Mouse (Mus musculus) neural tube, embryonic 13.5 days (tissue): ENCODE results near the gene Axin1. TPM values are rescaled to one million over a fixed set of nuclear protein-coding genes. Genes with fewer than 3 reads are reported as not detected.

Source experiments
- ATAC-seq: fragments of 200-750 bp; cut with Nextera tagmentation; 2 replicates; pipeline ENCODE4 v1.8.0; 2017; ENCODE audit warnings: low read depth, mild to moderate bottlenecking, moderate TSS enrichment, moderate library complexity
- H3K27ac ChIP-seq: fragments of 300-500 bp; sonication (generic); replicated peaks from 2 replicates; pipeline ENCODE4 v1.5.1; 2015; ENCODE audit warnings: moderate library complexity, mild to moderate bottlenecking, inconsistent platforms
- H3K27me3 ChIP-seq: fragments of 300-500 bp; sonication (generic); 2 replicates; pipeline ENCODE4 v1.6.1; 2015; ENCODE audit warnings: mild to moderate bottlenecking, inconsistent platforms
- H3K36me3 ChIP-seq: fragments of 300-500 bp; sonication (generic); 2 replicates; pipeline ENCODE4 v1.6.1; 2015; ENCODE audit warnings: mild to moderate bottlenecking, inconsistent platforms
- H3K4me1 ChIP-seq: fragments of 300-500 bp; sonication (generic); replicated peaks from 2 replicates; pipeline ENCODE4 v1.6.1; 2015; ENCODE audit warnings: inconsistent platforms
- H3K4me2 ChIP-seq: fragments of 300-500 bp; sonication (generic); 2 replicates; pipeline ENCODE4 v1.6.1; 2015; ENCODE audit warnings: inconsistent platforms, mild to moderate bottlenecking, moderate library complexity
- H3K4me3 ChIP-seq: fragments of 300-500 bp; sonication (generic); 2 replicates; pipeline ENCODE4 v1.5.1; 2015; ENCODE audit warnings: mild to moderate bottlenecking, inconsistent platforms
- H3K9ac ChIP-seq: fragments of 300-500 bp; sonication (generic); 2 replicates; pipeline ENCODE4 v1.6.1; 2015; ENCODE audit warnings: moderate library complexity, mild to moderate bottlenecking, inconsistent platforms
- H3K9me3 ChIP-seq: fragments of 300-500 bp; sonication (generic); 2 replicates; pipeline ENCODE4 v1.6.1; 2016; ENCODE audit warnings: inconsistent platforms
- WGBS: fragments of 180-500 bp; shearing (Covaris S2); methylation state at CpG from one replicate; pipeline ENCODE4 v1.1.7; 2015; 5-methylcytosine and 5-hydroxymethylcytosine counted together
- polyA plus RNA-seq: library from polyadenylated mRNA; unstranded; fragments of >200 nt; fragmentation: Nextera tagmentation; extraction: Ambion mirVana; gene quantifications from 2 replicates; pipeline ENCODE4 v1.2.1, GENCODE M21; 2015

The Axin1 gene
- polyA plus RNA-seq, 1 experiment from 2014 or later = 11.6 TPM

DNA sequence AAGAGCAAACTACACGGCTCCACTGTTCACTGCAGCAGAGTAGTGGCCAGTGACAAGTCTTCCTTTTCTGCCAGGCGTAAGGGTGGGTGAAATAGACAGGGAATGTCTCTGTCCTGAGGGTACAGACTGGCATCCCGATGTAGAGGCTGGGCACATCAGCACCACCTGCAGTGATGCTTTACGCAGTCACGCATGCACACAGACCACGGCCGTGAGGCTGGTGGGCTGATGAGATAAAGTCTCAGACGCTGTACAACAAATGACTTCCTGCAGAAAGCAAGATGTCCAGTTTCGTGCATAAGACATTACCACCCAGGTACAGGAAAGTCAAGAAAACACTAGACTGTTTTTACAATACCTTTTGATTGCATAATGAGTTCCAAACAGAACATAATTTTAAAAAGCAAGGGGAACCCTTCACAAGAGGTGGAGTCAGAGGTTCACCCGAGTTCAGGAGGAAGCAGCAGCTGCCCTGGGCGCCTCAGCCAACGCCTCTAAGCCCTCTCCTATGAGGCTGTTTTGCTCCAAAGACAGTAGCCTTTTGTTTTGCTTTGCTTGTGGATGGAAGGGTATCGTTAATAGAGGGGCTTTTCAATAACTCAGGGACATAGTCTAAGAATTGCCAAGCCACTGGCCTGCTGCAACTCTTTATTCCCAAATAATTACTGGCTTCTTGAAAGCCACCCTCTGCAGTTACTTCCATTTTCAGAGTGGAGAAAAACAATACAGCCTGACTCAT lies 96.8 kb downstream of the Axin1 start:
- Histone ChIP-seq H3K9me3 (no peaks in the 10 kb centered on the region), H3K9ac (no peak overlapping the region)

GRCm38 (mm10) chr17:26237667-26238066 lies 99.2 kb downstream of the Axin1 start:
- H3K9ac ChIP-seq = no peak overlapping the region
- WGBS = 92% methylated on average over 10 of the region's 10 CpGs
- peaks cover 24% of the 10 kb centered on the region for H3K4me1 ChIP-seq
- no peak overlapping the region for H3K4me2 ChIP-seq
- no peak overlapping the region for H3K27ac ChIP-seq
- no peaks in the 10 kb centered on the region for H3K27me3 ChIP-seq
- ATAC-seq = no peak
- no peaks in the 10 kb centered on the region for H3K9me3 ChIP-seq
- H3K4me3 ChIP-seq = no peak overlapping the region
- 0 out of 2 replicates have a peak, but pooled peaks cover 3% of the 10 kb centered on the region for H3K36me3 ChIP-seq

More for the DNA sequence above, 96.8 kb downstream of the Axin1 start:
- Histone ChIP-seq H3K4me1 (peaks cover 14% of the 10 kb centered on the region), H3K27ac (peak overlapping the region; percentile 55), H3K4me2 (no peak overlapping the region), H3K36me3 (0 out of 2 replicates have a peak, but pooled peaks cover 7% of the 10 kb centered on the region), H3K27me3 (no peaks in the 10 kb centered on the region), H3K4me3 (no peak overlapping the region)
- 44% methylated on average over 13 of the region's 13 CpGs for WGBS
- ATAC-seq = no peak

DNA sequence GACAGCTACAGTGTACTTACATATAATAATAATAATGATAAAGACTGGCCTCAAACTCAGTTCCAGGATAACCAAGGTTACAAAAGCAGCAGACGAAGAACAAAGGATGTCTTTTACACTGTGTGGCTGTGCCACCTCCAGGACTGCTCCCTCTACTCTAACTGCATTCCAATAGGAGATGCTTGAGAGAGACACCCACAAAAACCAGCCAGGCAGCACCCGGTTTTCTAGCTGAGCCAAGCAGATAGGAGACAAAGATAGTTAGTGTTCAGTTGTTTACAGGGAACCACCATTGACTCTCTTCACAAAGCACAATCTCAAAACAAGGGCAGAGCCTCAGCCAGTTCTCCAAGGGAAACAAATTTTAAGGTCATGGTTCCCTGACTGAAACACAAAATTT lies 101.1 kb downstream of the Axin1 start:
- WGBS = 76% methylated on average over 2 of the region's 2 CpGs
- Histone ChIP-seq H3K4me3 (no peak overlapping the region), H3K4me2 (no peak overlapping the region), H3K36me3 (no peaks in the 10 kb centered on the region), H3K9me3 (no peaks in the 10 kb centered on the region), H3K9ac (no peak overlapping the region), H3K4me1 (peaks cover 36% of the 10 kb centered on the region), H3K27me3 (no peaks in the 10 kb centered on the region), H3K27ac (no peak overlapping the region)
- no peak for ATAC-seq

DNA sequence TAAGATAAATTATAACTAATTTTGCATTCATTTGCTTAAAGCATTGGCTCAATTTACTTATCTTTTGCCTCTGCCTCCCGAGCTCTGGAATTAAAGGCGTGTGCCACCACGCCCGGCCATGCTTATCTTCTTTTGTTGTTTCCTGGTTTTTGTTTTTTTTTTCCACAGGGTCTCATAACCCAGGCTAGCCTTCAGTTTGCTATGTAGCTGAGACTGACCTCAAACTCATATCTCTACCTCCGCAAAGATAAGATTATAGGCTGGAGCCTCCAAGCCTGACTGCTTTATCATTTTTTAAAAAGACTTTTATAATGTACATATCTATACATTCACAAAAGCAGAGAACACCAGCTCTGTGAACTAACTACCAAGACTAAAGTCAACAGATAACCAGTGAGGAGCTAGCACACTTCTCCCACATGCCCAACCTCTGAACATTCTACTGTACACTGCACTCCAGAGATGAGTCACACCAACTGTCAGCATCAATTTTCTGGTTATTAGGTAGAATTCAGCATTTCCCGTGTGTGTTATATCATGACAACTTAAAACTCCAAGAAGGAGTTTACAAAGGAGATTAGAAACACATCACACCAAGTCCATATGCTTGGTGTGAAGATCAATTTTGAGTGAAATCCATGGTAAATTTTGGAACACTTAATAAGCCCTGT lies 101.8 kb downstream of the Axin1 start:
- H3K4me3 ChIP-seq = no peak overlapping the region
- no peaks in the 10 kb centered on the region for H3K27me3 ChIP-seq
- no peaks in the 10 kb centered on the region for H3K9me3 ChIP-seq
- H3K36me3 ChIP-seq = no peaks in the 10 kb centered on the region
- H3K4me2 ChIP-seq = no peak overlapping the region
- no peak overlapping the region for H3K27ac ChIP-seq
- 85% methylated on average over 6 of the region's 6 CpGs for WGBS
- no peak overlapping the region for H3K9ac ChIP-seq
- ATAC-seq = no peak
- peaks cover 36% of the 10 kb centered on the region for H3K4me1 ChIP-seq

DNA sequence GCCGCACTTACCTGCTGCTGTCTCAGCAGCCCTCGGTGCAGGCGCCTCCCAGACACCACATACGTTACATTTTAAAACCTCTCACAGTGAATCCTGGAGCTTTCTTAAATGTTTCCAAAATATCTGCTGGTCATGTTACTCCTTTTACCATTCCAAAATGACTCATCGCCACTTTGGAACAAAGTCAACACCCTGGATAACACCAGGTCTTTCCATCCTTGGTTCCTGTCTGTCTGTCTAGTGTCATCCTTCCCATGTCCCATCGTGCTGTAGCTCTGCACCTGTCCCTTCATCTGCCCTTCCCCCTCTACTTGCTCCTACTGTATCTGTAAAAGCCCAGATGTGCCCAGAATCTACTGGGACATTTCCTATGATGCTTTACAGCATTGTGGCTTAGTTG lies 102.5 kb downstream of the Axin1 start:
- Histone ChIP-seq H3K9ac (no peak overlapping the region), H3K27ac (no peak overlapping the region), H3K27me3 (no peaks in the 10 kb centered on the region), H3K4me2 (no peak overlapping the region), H3K36me3 (no peaks in the 10 kb centered on the region), H3K4me3 (no peak overlapping the region), H3K9me3 (no peaks in the 10 kb centered on the region), H3K4me1 (peaks cover 29% of the 10 kb centered on the region)
- 85% methylated on average over 6 of the region's 6 CpGs for WGBS
- no peak for ATAC-seq

DNA sequence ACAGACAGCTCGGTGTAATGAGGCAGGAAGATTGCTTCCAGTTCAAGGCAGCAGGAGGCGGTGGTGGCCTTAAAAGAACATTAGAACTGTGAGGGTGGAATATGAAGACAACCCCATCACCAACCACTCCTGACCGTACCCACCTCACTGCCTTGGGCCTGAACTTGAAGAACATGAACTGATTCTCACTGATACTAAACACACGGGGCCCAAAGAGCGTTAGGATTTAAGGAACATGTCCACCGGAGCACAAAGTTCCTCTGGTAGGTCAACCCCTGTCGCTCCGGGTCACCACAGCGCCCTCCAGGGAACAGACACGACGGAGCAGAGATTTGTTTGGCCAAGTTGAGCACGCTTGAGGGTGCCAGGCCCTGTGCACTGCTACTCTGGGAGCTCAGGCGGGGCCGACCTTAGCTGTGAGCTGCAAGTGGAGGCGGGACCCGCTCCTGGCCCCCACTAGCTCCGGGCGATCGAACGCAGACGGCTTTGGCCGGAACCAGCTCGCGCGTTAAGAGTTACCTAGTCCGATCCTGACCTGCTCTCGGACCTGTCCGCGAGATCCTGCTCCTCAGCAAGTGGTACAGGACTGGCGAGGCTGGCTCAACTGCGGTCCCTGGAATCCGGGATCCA lies 105.1 kb downstream of the Axin1 start:
- H3K27me3 ChIP-seq = 0 out of 2 replicates have a peak, but pooled peaks cover 3% of the 10 kb centered on the region
- peak overlapping the region; percentile 90 for H3K4me2 ChIP-seq
- peaks cover 26% of the 10 kb centered on the region for H3K4me1 ChIP-seq
- no peaks in the 10 kb centered on the region for H3K9me3 ChIP-seq
- WGBS = under 1% methylated on average over 32 of the region's 32 CpGs
- H3K4me3 ChIP-seq = peak overlapping the region; percentile 71
- ATAC-seq = peak; percentile 83
- H3K36me3 ChIP-seq = no peaks in the 10 kb centered on the region
- peak overlapping the region; percentile 81 for H3K27ac ChIP-seq
- peak overlapping the region; percentile 78 for H3K9ac ChIP-seq

DNA sequence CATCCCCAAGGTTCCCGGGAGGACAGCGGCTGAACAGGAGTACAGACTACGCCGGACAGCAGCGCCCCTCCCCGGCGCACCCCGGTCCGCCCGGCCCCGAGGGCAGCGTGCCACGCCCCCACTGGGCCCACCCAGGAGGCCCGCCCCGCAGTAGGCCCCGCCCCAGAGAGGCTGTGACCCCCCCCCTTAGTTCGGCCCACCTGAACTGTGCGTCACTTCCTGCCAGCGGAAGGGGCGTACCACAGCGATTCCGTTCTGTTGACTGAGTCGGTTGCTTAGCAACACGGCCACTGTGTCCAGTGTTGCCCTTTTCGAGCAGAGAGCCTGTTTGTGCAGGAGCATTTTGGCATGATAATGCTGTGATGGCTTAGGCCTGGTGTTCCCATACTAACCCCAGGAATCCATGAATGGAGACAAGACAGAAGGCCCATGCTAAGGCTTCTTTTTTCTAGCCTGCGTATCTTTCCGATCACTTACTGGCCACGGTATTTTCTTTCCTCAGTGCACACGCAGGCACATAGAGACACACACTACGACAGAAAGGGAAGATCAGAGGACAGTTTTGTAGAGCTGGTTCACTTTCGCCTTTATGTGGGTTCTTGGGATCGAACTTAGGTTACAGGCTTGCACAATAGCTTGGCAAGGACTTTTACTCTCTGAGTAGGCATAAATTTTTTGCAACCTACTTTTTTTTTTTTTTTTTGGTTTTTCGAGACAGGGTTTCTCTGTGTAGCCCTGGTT lies 105.8 kb downstream of the Axin1 start, which contains the start of gene Fam234a:
Gene Fam234a, minus strand, starts transcription at position 142 of the 741 bp plus-strand sequence.
- WGBS = 8% methylated on average over 33 of the region's 33 CpGs

More for the DNA sequence above, 105.8 kb downstream of the Axin1 start, which contains the start of gene Fam234a:
- peak within 1 kb of the TSS; percentile 81 for H3K27ac ChIP-seq
- peaks cover 26% of the 10 kb centered on the region for H3K4me1 ChIP-seq
- peaks cover 5% of the 10 kb centered on the region; the same call in 1 of the 2 replicates for H3K27me3 ChIP-seq
- no peaks in the 10 kb centered on the region for H3K36me3 ChIP-seq
- peak within 1 kb of the TSS; percentile 90 for H3K4me2 ChIP-seq
- peak within 1 kb of the TSS; percentile 78 for H3K9ac ChIP-seq
- H3K4me3 ChIP-seq = peak within 1 kb of the TSS; percentile 71
- H3K9me3 ChIP-seq = no peaks in the 10 kb centered on the region
- ATAC-seq = peak; percentile 96

Other genes starting within 250 kb of the Axin1 start
- 50.7 and 51.5 TPM in 2 replicates for gene Rab40c, start 219.0 kb upstream of the Axin1 start, polyA plus RNA-seq
- 56.1 and 62.3 TPM in 2 replicates for gene Pigq, start 193.8 kb upstream of the Axin1 start, polyA plus RNA-seq
- not detected in 2 replicates for gene Nhlrc4, start 193.7 kb upstream of the Axin1 start, polyA plus RNA-seq
- 0.22 and 0.34 TPM in 2 replicates for gene A930017K11Rik, start 186.1 kb upstream of the Axin1 start, polyA plus RNA-seq
- gene Capn15, start 152.9 kb upstream of the Axin1 start, polyA plus RNA-seq = 16.7 and 20.5 TPM in 2 replicates
- 25.9 and 28.3 TPM in 2 replicates for gene Rab11fip3, start 69.1 kb upstream of the Axin1 start, polyA plus RNA-seq
- 32.7 and 35.1 TPM in 2 replicates for gene Decr2, start 48.4 kb upstream of the Axin1 start, polyA plus RNA-seq
- 29.6 and 32.2 TPM in 2 replicates for gene Nme4, start 43.1 kb upstream of the Axin1 start, polyA plus RNA-seq
- 3.3 TPM in 2 replicates for gene Tmem8, start 25.4 kb upstream of the Axin1 start, polyA plus RNA-seq
- 171 and 174 TPM in 2 replicates for gene Mrpl28, start 15.2 kb upstream of the Axin1 start, polyA plus RNA-seq
- 0.45 TPM in 1 of 2 replicates, not detected in the other for gene Pdia2, start 60.4 kb downstream of the Axin1 start, polyA plus RNA-seq
- gene Rgs11, start 64.3 kb downstream of the Axin1 start, polyA plus RNA-seq = 11.5 and 15.9 TPM in 2 replicates
- gene Arhgdig, start 69.1 kb downstream of the Axin1 start, polyA plus RNA-seq = 102 and 117 TPM in 2 replicates
- 33.7 and 35.3 TPM in 2 replicates for gene Fam234a, start 105.6 kb downstream of the Axin1 start, polyA plus RNA-seq
- 113 and 116 TPM in 2 replicates for gene Luc7l, start 114.2 kb downstream of the Axin1 start, polyA plus RNA-seq